Mouse (Mus musculus): Measurements from ENCODE around the gene Sorcs2. TPM values are rescaled to one million over a fixed set of nuclear protein-coding genes. Genes with fewer than 3 reads are reported as not detected.

Sorcs2 gene
- polyA plus RNA-seq, 1 experiment from 2014 or later, result 3.1 TPM

DNA sequence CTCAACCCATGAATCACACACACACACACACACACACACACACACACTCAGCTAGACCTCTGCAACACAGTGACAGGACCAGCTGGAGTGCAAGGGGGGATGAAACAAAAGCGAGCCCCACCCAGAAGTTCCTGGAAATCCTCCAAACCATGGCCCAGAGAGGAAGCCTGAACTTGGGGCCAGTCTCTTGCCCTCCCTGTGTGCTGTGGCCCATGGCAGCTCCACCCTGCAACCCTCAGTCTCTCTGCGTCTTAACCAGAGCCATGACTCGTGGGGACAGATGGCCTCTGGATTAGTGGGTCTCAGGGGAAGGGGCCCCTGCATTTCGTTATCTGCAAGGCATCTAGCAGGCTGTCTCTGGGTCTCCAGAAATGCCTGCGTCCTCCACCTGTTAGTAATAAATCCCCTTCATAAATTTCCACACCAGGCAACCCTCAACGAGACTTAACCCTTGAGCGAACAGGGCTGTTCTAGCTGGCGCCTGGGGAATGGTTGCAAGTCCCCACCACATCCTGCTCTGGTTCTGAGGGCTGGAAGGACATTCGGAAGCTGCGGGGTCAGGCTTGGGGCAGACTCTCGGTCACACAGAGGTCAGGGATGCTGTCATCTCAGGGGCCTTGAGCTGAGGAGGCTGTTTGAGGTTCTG lies 24.6 kb downstream of the Sorcs2 start:
- DNase-seq (ENCODE audit: low spot score) (peak; percentile 69), ATAC-seq (ENCODE audit: low FRiP score, low TSS enrichment) (peak; percentile 46)
- H3K27ac ChIP-seq (replicated peaks), result peak overlapping the region; percentile 56
- TF ChIP-seq EP300 (optimal IDR thresholded peaks at IDR 0.05) (no peak), CTCF (IDR thresholded peaks at IDR 0.05; ENCODE audit: low read depth) (no peak)
- H3K4me2 ChIP-seq (replicated peaks; ENCODE audit: low read depth), result no peak overlapping the region
- WGBS, result 19% methylated on average over 11 of the region's 11 CpGs
- no peak overlapping the region for H3K4me3 ChIP-seq (ENCODE audit: low read depth, low read length)
- no peak overlapping the region for H3K9ac ChIP-seq (ENCODE audit: low read length)
- no peaks in the 10 kb centered on the region for H3K9me3 ChIP-seq (ENCODE audit: control insufficient read depth, low read length)
- peaks cover 19% of the 10 kb centered on the region for H3K4me1 ChIP-seq (replicated peaks; ENCODE audit: control insufficient read depth, insufficient read depth)
- no peaks in the 10 kb centered on the region for H3K27me3 ChIP-seq (ENCODE audit: control insufficient read depth, insufficient read depth, low read length)
- H3K36me3 ChIP-seq (ENCODE audit: control insufficient read depth, insufficient read depth, low read length), result no peaks in the 10 kb centered on the region

DNA sequence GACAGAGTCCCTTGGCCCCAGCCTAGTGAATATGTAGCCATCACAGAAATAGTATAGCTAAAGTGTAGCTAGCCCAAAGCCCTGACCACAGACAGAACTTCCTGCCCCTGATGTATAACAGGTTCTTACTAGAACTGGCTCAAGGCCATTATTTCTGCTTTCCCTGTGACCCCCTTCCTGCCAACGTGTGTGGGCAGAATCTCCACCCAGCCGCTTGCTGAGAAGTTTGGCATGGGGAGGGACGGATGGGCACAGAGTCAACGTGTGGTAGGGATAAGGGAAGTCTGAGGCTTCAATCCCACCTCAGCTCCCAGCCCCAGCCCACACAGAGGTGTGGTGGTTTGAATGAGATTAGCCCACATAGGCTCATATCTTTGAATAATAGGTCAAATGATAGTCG lies 26.2 kb downstream of the Sorcs2 start:
- DNase-seq (ENCODE audit: low spot score) (no peak), ATAC-seq (ENCODE audit: low FRiP score, low TSS enrichment) (no peak)
- Histone ChIP-seq H3K9ac (ENCODE audit: low read length) (no peak overlapping the region), H3K27ac (replicated peaks) (no peak overlapping the region), H3K4me3 (ENCODE audit: low read depth, low read length) (no peak overlapping the region), H3K27me3 (ENCODE audit: control insufficient read depth, insufficient read depth, low read length) (no peaks in the 10 kb centered on the region), H3K4me2 (replicated peaks; ENCODE audit: low read depth) (no peak overlapping the region), H3K36me3 (ENCODE audit: control insufficient read depth, insufficient read depth, low read length) (no peaks in the 10 kb centered on the region), H3K4me1 (replicated peaks; ENCODE audit: control insufficient read depth, insufficient read depth) (peaks cover 16% of the 10 kb centered on the region), H3K9me3 (ENCODE audit: control insufficient read depth, low read length) (no peaks in the 10 kb centered on the region)
- 45% methylated on average over 5 of the region's 5 CpGs for WGBS
- TF ChIP-seq EP300 (optimal IDR thresholded peaks at IDR 0.05) (no peak), CTCF (IDR thresholded peaks at IDR 0.05; ENCODE audit: low read depth) (no peak)

DNA sequence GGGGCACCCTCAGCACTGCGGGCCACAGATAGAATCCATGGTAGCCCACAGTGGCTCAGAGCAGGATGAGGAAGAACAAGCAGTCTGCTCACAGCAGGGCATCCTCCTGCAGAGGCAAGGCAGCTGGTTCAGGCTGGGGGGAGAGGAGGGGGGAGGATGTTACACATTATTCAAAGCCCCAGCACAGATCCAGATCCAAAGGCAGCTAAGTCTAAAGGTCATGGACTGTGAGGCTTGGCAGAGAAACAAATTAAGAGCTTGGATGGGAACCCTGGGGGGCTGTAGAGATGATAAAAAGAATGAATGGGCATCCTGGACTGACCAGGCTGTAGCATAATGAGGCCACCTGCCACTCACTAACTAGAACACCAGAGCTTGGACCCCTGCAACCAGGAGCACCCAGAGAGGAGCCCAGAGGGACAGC lies 28.7 kb downstream of the Sorcs2 start:
- H3K4me3 ChIP-seq (ENCODE audit: low read depth, low read length), result no peak overlapping the region
- TF ChIP-seq CTCF (IDR thresholded peaks at IDR 0.05; ENCODE audit: low read depth), result no peak
- TF ChIP-seq EP300 (optimal IDR thresholded peaks at IDR 0.05), result no peak
- WGBS, result 89% methylated on average over 1 of the region's 1 CpGs
- H3K9me3 ChIP-seq (ENCODE audit: control insufficient read depth, low read length), result no peaks in the 10 kb centered on the region
- H3K4me1 ChIP-seq (replicated peaks; ENCODE audit: control insufficient read depth, insufficient read depth), result peaks cover 18% of the 10 kb centered on the region
- no peaks in the 10 kb centered on the region for H3K36me3 ChIP-seq (ENCODE audit: control insufficient read depth, insufficient read depth, low read length)
- no peak for ATAC-seq (ENCODE audit: low FRiP score, low TSS enrichment)
- no peak overlapping the region for H3K27ac ChIP-seq (replicated peaks)
- H3K27me3 ChIP-seq (ENCODE audit: control insufficient read depth, insufficient read depth, low read length), result no peaks in the 10 kb centered on the region
- H3K9ac ChIP-seq (ENCODE audit: low read length), result no peak overlapping the region
- no peak for DNase-seq (ENCODE audit: low spot score)
- no peak overlapping the region for H3K4me2 ChIP-seq (replicated peaks; ENCODE audit: low read depth)

GRCm38 (mm10) chr5:36368511-36369135 lies 29.3 kb downstream of the Sorcs2 start:
- peaks cover 12% of the 10 kb centered on the region; the same call in 1 of the 2 replicates for H3K4me1 ChIP-seq (replicated peaks; ENCODE audit: control insufficient read depth, insufficient read depth)
- TF ChIP-seq CTCF (IDR thresholded peaks at IDR 0.05; ENCODE audit: low read depth) (no peak), EP300 (optimal IDR thresholded peaks at IDR 0.05) (no peak)

GRCm38 (mm10) chr5:36367911-36368310 lies 30.0 kb downstream of the Sorcs2 start:
- Histone ChIP-seq H3K4me1 (replicated peaks; ENCODE audit: control insufficient read depth, insufficient read depth) (peaks cover 5% of the 10 kb centered on the region; the same call in 1 of the 2 replicates), H3K4me2 (replicated peaks; ENCODE audit: low read depth) (no peak overlapping the region), H3K9me3 (ENCODE audit: control insufficient read depth, low read length) (no peaks in the 10 kb centered on the region), H3K27me3 (ENCODE audit: control insufficient read depth, insufficient read depth, low read length) (no peaks in the 10 kb centered on the region), H3K4me3 (ENCODE audit: low read depth, low read length) (no peak overlapping the region), H3K9ac (ENCODE audit: low read length) (no peak overlapping the region), H3K27ac (replicated peaks) (no peak overlapping the region), H3K36me3 (ENCODE audit: control insufficient read depth, insufficient read depth, low read length) (no peaks in the 10 kb centered on the region)
- TF ChIP-seq CTCF (IDR thresholded peaks at IDR 0.05; ENCODE audit: low read depth) (no peak), EP300 (optimal IDR thresholded peaks at IDR 0.05) (no peak)
- ATAC-seq (ENCODE audit: low FRiP score, low TSS enrichment) (no peak), DNase-seq (ENCODE audit: low spot score) (no peak)
- WGBS, result 74% methylated on average over 6 of the region's 6 CpGs

More at GRCm38 (mm10) chr5:36368511-36369135, 29.3 kb downstream of the Sorcs2 start:
- Histone ChIP-seq H3K4me2 (replicated peaks; ENCODE audit: low read depth) (no peak overlapping the region), H3K27me3 (ENCODE audit: control insufficient read depth, insufficient read depth, low read length) (no peaks in the 10 kb centered on the region), H3K9me3 (ENCODE audit: control insufficient read depth, low read length) (no peaks in the 10 kb centered on the region), H3K36me3 (ENCODE audit: control insufficient read depth, insufficient read depth, low read length) (no peaks in the 10 kb centered on the region), H3K9ac (ENCODE audit: low read length) (no peak overlapping the region), H3K27ac (replicated peaks) (no peak overlapping the region), H3K4me3 (ENCODE audit: low read depth, low read length) (no peak overlapping the region)
- no peak for ATAC-seq (ENCODE audit: low FRiP score, low TSS enrichment)
- DNase-seq (ENCODE audit: low spot score), result no peak
- WGBS, result 65% methylated on average over 7 of the region's 7 CpGs

GRCm38 (mm10) chr5:36367181-36367610 lies 30.7 kb downstream of the Sorcs2 start:
- no peaks in the 10 kb centered on the region for H3K27me3 ChIP-seq (ENCODE audit: control insufficient read depth, insufficient read depth, low read length)
- no peak for DNase-seq (ENCODE audit: low spot score)

More at GRCm38 (mm10) chr5:36367181-36367610, 30.7 kb downstream of the Sorcs2 start:
- H3K4me3 ChIP-seq (ENCODE audit: low read depth, low read length), result no peak overlapping the region
- TF ChIP-seq EP300 (optimal IDR thresholded peaks at IDR 0.05) (no peak), CTCF (IDR thresholded peaks at IDR 0.05; ENCODE audit: low read depth) (no peak)
- H3K4me2 ChIP-seq (replicated peaks; ENCODE audit: low read depth), result no peak overlapping the region
- H3K4me1 ChIP-seq (replicated peaks; ENCODE audit: control insufficient read depth, insufficient read depth), result peaks cover 2% of the 10 kb centered on the region; the same call in 1 of the 2 replicates
- H3K9me3 ChIP-seq (ENCODE audit: control insufficient read depth, low read length), result no peaks in the 10 kb centered on the region
- no peaks in the 10 kb centered on the region for H3K36me3 ChIP-seq (ENCODE audit: control insufficient read depth, insufficient read depth, low read length)
- WGBS, result 48% methylated on average over 3 of the region's 3 CpGs
- H3K9ac ChIP-seq (ENCODE audit: low read length), result no peak overlapping the region
- no peak for ATAC-seq (ENCODE audit: low FRiP score, low TSS enrichment)
- no peak overlapping the region for H3K27ac ChIP-seq (replicated peaks)

All from stomach, postnatal 0 days (tissue).